Mouse (Mus musculus) layer of hippocampus, adult 2 months (tissue): ENCODE measurements at regions not wholly inside any gene's neighbourhood (a gene's known extent, or its start where the extent isn't known, plus 50 kb on each side); places are given as distances from the start of the nearest gene placed in this dataset.
"Not testable (repeated sequence)": the region's sequence is repeated elsewhere in the genome, so short reads cannot be mapped to it uniquely, and the experiment has no call there.

ENCODE experiments used
- DNase-seq, 2 experiments: peaks; one replicate each; pipeline ENCODE4 v3.0.0; 2022; ENCODE audit warnings: low spot score in 2 of 2
- H3K27ac ChIP-seq: fragments of 200-600 bp; 2 replicates; pipeline ENCODE4 v1.8.1; 2022
- H3K4me3 ChIP-seq: fragments of 200-600 bp; 2 replicates; pipeline ENCODE4 v1.8.1; 2022; ENCODE audit warnings: mild to moderate bottlenecking
- CTCF ChIP-seq: fragments of 200-600 bp; conservative IDR thresholded peaks from 2 replicates; pipeline ENCODE4 v1.8.1; 2022; ENCODE audit warnings: antibody characterized with exemption, mild to moderate bottlenecking, moderate library complexity

- DNase-seq: no peak
- no peak for TF ChIP-seq CTCF
- H3K4me3 ChIP-seq: no peak overlapping the region
These were observed 213.2 kb upstream of the Stxbp6 start for GRCm38 (mm10) chr12:45287759-45288158.

GRCm38 (mm10) chr12:45256309-45256708 lies 181.8 kb upstream of the Stxbp6 start:
- no peak overlapping the region for H3K4me3 ChIP-seq
- no peak overlapping the region for H3K27ac ChIP-seq
- TF ChIP-seq CTCF: no peak
- DNase-seq: no peak

More at GRCm38 (mm10) chr12:45287759-45288158, 213.2 kb upstream of the Stxbp6 start:
- H3K27ac ChIP-seq: no peak overlapping the region

GRCm38 (mm10) chr12:45211131-45211530 lies 136.6 kb upstream of the Stxbp6 start:
- no peak for DNase-seq
- Histone ChIP-seq H3K27ac (no peak overlapping the region), H3K4me3 (no peak overlapping the region)
- TF ChIP-seq CTCF: no peak

GRCm38 (mm10) chr12:45195304-45195920 lies 120.9 kb upstream of the Stxbp6 start:
- H3K4me3 ChIP-seq: no peak overlapping the region
- DNase-seq: no peak
- TF ChIP-seq CTCF: no peak
- no peak overlapping the region for H3K27ac ChIP-seq

GRCm38 (mm10) chr12:45187149-45187548 lies 112.6 kb upstream of the Stxbp6 start:
- no peak overlapping the region for H3K4me3 ChIP-seq
- DNase-seq: peak; percentile 26 to 37
- H3K27ac ChIP-seq: no peak overlapping the region
- TF ChIP-seq CTCF: peak; percentile 95

- no peak overlapping the region for H3K27ac ChIP-seq
- H3K4me3 ChIP-seq: no peak overlapping the region
- no peak for TF ChIP-seq CTCF
- DNase-seq: no peak
These were observed 110.0 kb upstream of the Stxbp6 start for GRCm38 (mm10) chr12:45184510-45184909.

GRCm38 (mm10) chr12:45177454-45177853 lies 102.9 kb upstream of the Stxbp6 start:
- TF ChIP-seq CTCF: no peak
- DNase-seq: no peak
- H3K27ac ChIP-seq: no peak overlapping the region
- H3K4me3 ChIP-seq: no peak overlapping the region

- DNase-seq, H3K4me3 ChIP-seq, H3K27ac ChIP-seq: not testable (repeated sequence)
These were observed 100.8 kb upstream of the Stxbp6 start for GRCm38 (mm10) chr12:45175259-45175658.

GRCm38 (mm10) chr12:45171927-45172642 lies 97.6 kb upstream of the Stxbp6 start:
- peak; percentile 95 for TF ChIP-seq CTCF
- peak; percentile 56 to 86 for DNase-seq
- H3K4me3 ChIP-seq: no peak overlapping the region
- no peak overlapping the region for H3K27ac ChIP-seq

- no peak overlapping the region for H3K4me3 ChIP-seq
- peak; percentile 77 for TF ChIP-seq CTCF
- peak in 1 of 2 experiments; percentile 27 for DNase-seq
- no peak overlapping the region for H3K27ac ChIP-seq
These were observed 87.5 kb upstream of the Stxbp6 start for GRCm38 (mm10) chr12:45162011-45162410.

GRCm38 (mm10) chr12:45161581-45161980 lies 87.1 kb upstream of the Stxbp6 start:
- DNase-seq, H3K4me3 ChIP-seq, H3K27ac ChIP-seq: not testable (repeated sequence)

GRCm38 (mm10) chr12:45158986-45159385 lies 84.5 kb upstream of the Stxbp6 start:
- TF ChIP-seq CTCF: peak; percentile 70
- Histone ChIP-seq H3K27ac (no peak overlapping the region), H3K4me3 (no peak overlapping the region)
- DNase-seq: no peak

GRCm38 (mm10) chr12:45137438-45138018 lies 63.0 kb upstream of the Stxbp6 start:
- no peak for DNase-seq
- Histone ChIP-seq H3K4me3 (no peak overlapping the region), H3K27ac (no peak overlapping the region)
- TF ChIP-seq CTCF: no peak

- Histone ChIP-seq H3K4me3 (no peak overlapping the region), H3K27ac (no peak overlapping the region)
- TF ChIP-seq CTCF: no peak
- DNase-seq: no peak
These were observed 58.9 kb upstream of the Stxbp6 start for GRCm38 (mm10) chr12:45133415-45133814.
